Mouse (Mus musculus) limb, embryonic 14.5 days (tissue): ENCODE data around the gene Gramd4. TPM values are rescaled to one million over a fixed set of nuclear protein-coding genes. Genes with fewer than 3 reads are reported as not detected.
"Not testable (repeated sequence)": the region's sequence is repeated elsewhere in the genome, so short reads cannot be mapped to it uniquely, and the experiment has no call there.

ENCODE experiments used
- ATAC-seq: fragments of 200-750 bp; cut with Nextera tagmentation; 2 replicates; pipeline ENCODE4 v1.8.0; 2017; ENCODE audit warnings: low read depth, moderate number of reproducible peaks, moderate TSS enrichment; ENCODE audit not compliant: low FRiP score
- DNase-seq: peaks from one replicate; pipeline ENCODE4 v3.0.0-alpha.2; 2015; ENCODE audit warnings: low spot score
- H3K27ac ChIP-seq: fragments of 300-500 bp; sonication (generic); replicated peaks from 2 replicates; pipeline ENCODE4 v1.5.1; 2014; ENCODE audit warnings: low read depth, mild to moderate bottlenecking, low read length, moderate library complexity, mixed read lengths
- H3K27me3 ChIP-seq: fragments of 300-500 bp; sonication (generic); 2 replicates; pipeline ENCODE4 v1.6.1; 2014; ENCODE audit warnings: low read length, mixed read lengths; ENCODE audit not compliant: control insufficient read depth, insufficient read depth
- H3K36me3 ChIP-seq: fragments of 300-500 bp; sonication (generic); 2 replicates; pipeline ENCODE4 v1.6.1; 2014; ENCODE audit warnings: mild to moderate bottlenecking, low read length, moderate library complexity, mixed read lengths; ENCODE audit not compliant: control insufficient read depth, insufficient read depth
- H3K4me1 ChIP-seq: fragments of 300-500 bp; sonication (generic); 2 replicates; pipeline ENCODE4 v1.6.1; 2014; ENCODE audit warnings: antibody characterized with exemption, low read length, mixed read lengths; ENCODE audit not compliant: control insufficient read depth, insufficient read depth
- H3K4me2 ChIP-seq: fragments of 300-500 bp; sonication (generic); replicated peaks from 2 replicates; pipeline ENCODE4 v1.6.1; 2014; ENCODE audit warnings: low read depth, mild to moderate bottlenecking, low read length, moderate library complexity; ENCODE audit not compliant: severe bottlenecking
- H3K4me3 ChIP-seq: fragments of 300-500 bp; sonication (generic); replicated peaks from 2 replicates; pipeline ENCODE4 v1.5.1; 2014; ENCODE audit warnings: low read length
- H3K9ac ChIP-seq: fragments of 300-500 bp; sonication (generic); 2 replicates; pipeline ENCODE4 v1.6.1; 2014; ENCODE audit warnings: mild to moderate bottlenecking, low read depth, low read length, moderate library complexity; ENCODE audit not compliant: severe bottlenecking
- H3K9me3 ChIP-seq: fragments of 300-500 bp; sonication (generic); 2 replicates; pipeline ENCODE4 v1.6.1; 2016; ENCODE audit warnings: low read length; ENCODE audit not compliant: control insufficient read depth
- POLR2A ChIP-seq: fragments of 200-500 bp; IDR thresholded peaks from 2 replicates; pipeline ENCODE4 v1.8.0; 2012; ENCODE audit warnings: inconsistent platforms, mild to moderate bottlenecking, moderate library complexity, borderline replicate concordance; ENCODE audit not compliant: insufficient read depth, insufficient read length; ENCODE audit errors: extremely low read depth
- WGBS: fragments of 180-500 bp; shearing (Covaris S2); extraction: QIAGEN DNeasy Blood & Tissue Kit; methylation state at CpG from one replicate; pipeline ENCODE4 v1.1.7; 2014; 5-methylcytosine and 5-hydroxymethylcytosine counted together
- polyA plus RNA-seq, 2 experiments: library from polyadenylated mRNA; depleted of rRNA in 1 of 2; stranded (reverse) in 1 of 2; unstranded in 1 of 2; fragments of >200 nt; fragmentation: Nextera tagmentation in 1 of 2; extraction: Ambion mirVana in 1 of 2; gene quantifications; 2 replicates each; pipeline versions ENCODE4 v1.2.1 to v1.2.3; 2012 to 2014

Gramd4 gene
- polyA plus RNA-seq, 2 experiments, result 12.3 to 23.5 TPM

GRCm38 (mm10) chr15:86095722-86096603 lies 38.5 kb downstream of the Gramd4 start:
- no peak for TF ChIP-seq POLR2A

GRCm38 (mm10) chr15:86096604-86097020 lies 39.1 kb downstream of the Gramd4 start:
- DNase-seq, H3K4me2 ChIP-seq, H3K27me3 ChIP-seq, H3K27ac ChIP-seq, H3K9ac ChIP-seq, H3K9me3 ChIP-seq, H3K4me1 ChIP-seq, H3K4me3 ChIP-seq, ATAC-seq: not testable (repeated sequence)
- 95% methylated on average over 5 of the region's 5 CpGs for WGBS
- H3K36me3 ChIP-seq, result peaks cover 11% of the 10 kb centered on the region; the same call in 1 of the 2 replicates

More at GRCm38 (mm10) chr15:86095722-86096603, 38.5 kb downstream of the Gramd4 start:
- ATAC-seq (no peak), DNase-seq (no peak)
- WGBS, result 83% methylated on average over 17 of the region's 17 CpGs
- Histone ChIP-seq H3K4me2 (no peak overlapping the region), H3K4me3 (no peak overlapping the region), H3K9ac (no peak overlapping the region), H3K9me3 (no peaks in the 10 kb centered on the region), H3K4me1 (no peaks in the 10 kb centered on the region), H3K27me3 (no peaks in the 10 kb centered on the region), H3K27ac (no peak overlapping the region), H3K36me3 (peaks cover 8% of the 10 kb centered on the region; the same call in 1 of the 2 replicates)

DNA sequence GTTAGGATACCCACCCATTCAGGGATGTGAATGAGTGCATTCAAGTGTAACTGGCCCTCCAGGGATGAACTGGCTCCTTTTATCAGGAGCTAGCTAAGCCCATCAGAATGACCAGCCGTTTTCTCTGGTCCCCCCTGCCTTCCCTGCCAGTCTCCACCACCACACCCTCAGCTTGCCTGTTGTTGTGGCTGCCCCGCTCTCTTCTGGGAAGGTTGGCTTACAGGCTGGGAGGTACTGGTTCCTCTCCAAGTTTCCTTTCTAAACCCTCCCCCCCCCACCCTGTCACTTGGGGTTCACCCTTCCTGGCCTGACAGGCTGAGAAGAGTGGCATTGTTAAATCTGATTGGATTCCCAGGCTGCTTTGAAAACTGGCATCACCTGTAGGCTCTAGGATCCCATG lies 40.4 kb downstream of the Gramd4 start:
- H3K9me3 ChIP-seq, result no peaks in the 10 kb centered on the region
- no peak for DNase-seq

DNA sequence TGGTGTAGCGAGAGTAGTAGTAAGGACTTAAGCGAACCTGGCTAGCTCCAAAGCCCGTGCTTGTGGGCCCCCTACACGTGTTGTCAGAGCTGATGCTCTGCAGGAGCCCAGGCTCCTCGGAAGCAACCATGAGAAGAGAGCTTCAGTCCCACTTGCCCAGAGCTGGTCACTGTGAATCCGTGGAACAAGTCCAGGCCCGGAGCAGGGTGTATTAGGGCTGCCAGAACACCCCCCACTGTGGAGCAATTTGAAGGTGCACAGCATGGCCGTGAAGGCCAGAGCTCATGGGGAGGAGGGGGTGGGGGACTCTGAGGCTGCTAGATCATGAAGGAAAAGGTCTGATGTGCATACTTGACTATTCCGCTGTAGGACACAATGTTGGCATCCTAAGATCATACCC lies 44.1 kb downstream of the Gramd4 start:
- no peak for ATAC-seq
- H3K9ac ChIP-seq, result no peak overlapping the region
- no peak overlapping the region for H3K4me3 ChIP-seq
- 81% methylated on average over 9 of the region's 9 CpGs for WGBS
- no peak for DNase-seq
- H3K4me2 ChIP-seq, result no peak overlapping the region
- TF ChIP-seq POLR2A, result no peak
- no peak overlapping the region for H3K27ac ChIP-seq
- no peaks in the 10 kb centered on the region for H3K27me3 ChIP-seq
- H3K36me3 ChIP-seq, result peaks cover 23% of the 10 kb centered on the region; the same call in 1 of the 2 replicates
- no peaks in the 10 kb centered on the region for H3K4me1 ChIP-seq
- no peaks in the 10 kb centered on the region for H3K9me3 ChIP-seq

More for the DNA sequence above, 40.4 kb downstream of the Gramd4 start:
- Histone ChIP-seq H3K27me3 (no peaks in the 10 kb centered on the region), H3K4me2 (no peak overlapping the region), H3K9ac (no peak overlapping the region), H3K36me3 (peaks cover 15% of the 10 kb centered on the region; the same call in 1 of the 2 replicates), H3K4me1 (no peaks in the 10 kb centered on the region), H3K27ac (no peak overlapping the region), H3K4me3 (no peak overlapping the region)
- 72% methylated on average over 2 of the region's 2 CpGs for WGBS
- no peak for TF ChIP-seq POLR2A
- ATAC-seq, result no peak

GRCm38 (mm10) chr15:86102308-86102707 lies 44.8 kb downstream of the Gramd4 start:
- no peaks in the 10 kb centered on the region for H3K4me1 ChIP-seq
- no peak overlapping the region for H3K4me2 ChIP-seq
- ATAC-seq, result no peak
- no peaks in the 10 kb centered on the region for H3K9me3 ChIP-seq
- no peak for DNase-seq
- H3K36me3 ChIP-seq, result peaks cover 23% of the 10 kb centered on the region; the same call in 1 of the 2 replicates
- no peak overlapping the region for H3K27ac ChIP-seq
- WGBS, result 82% methylated on average over 15 of the region's 15 CpGs
- no peak for TF ChIP-seq POLR2A
- H3K4me3 ChIP-seq, result no peak overlapping the region
- H3K9ac ChIP-seq, result no peak overlapping the region
- H3K27me3 ChIP-seq, result no peaks in the 10 kb centered on the region
